Mouse (Mus musculus) CD4-positive, CD25-positive, alpha-beta regulatory T cell, adult 4 months (primary cell): ENCODE measurements around the gene Olfr1381. TPM values are rescaled to one million over a fixed set of nuclear protein-coding genes. Genes with fewer than 3 reads are reported as not detected.
"Not testable (repeated sequence)": the region's sequence is repeated elsewhere in the genome, so short reads cannot be mapped to it uniquely, and the experiment has no call there.

Experiments used
- ATAC-seq: one replicate; pipeline ENCODE4 v1.8.0; 2017
- polyA plus RNA-seq, 2 experiments: library from polyadenylated mRNA; unstranded; fragments of 100-300 nt; shearing (Covaris generic); gene quantifications; one replicate each; pipeline ENCODE4 v1.2.1; 2017

Gene Olfr1381
- polyA plus RNA-seq: under 1 TPM in 1 of 2 experiments, not detected in 1; 0.08 TPM

DNA sequence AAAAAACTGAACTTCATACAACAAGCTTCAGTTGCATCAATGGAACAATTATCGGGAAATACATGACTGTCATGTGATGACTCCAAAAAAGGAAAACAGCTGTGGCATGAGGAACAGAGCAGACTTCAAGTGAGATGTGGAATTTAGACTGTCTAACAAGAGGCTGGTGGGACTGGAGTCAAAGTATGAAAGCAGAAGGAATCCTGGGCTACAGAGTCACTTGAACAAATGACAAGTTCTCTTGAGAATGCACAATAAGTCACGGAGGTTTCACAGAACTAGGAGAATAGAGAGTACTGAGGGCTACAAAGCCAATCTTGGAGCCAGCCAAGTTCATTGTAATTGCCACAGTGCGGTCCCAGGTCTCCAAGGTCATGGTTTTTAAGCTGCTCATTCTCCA, at the start of gene Olfr1381:
Gene Olfr1381, plus strand, starts transcription at position 301 of the 400 bp plus-strand sequence.
- not testable (repeated sequence) for ATAC-seq

DNA sequence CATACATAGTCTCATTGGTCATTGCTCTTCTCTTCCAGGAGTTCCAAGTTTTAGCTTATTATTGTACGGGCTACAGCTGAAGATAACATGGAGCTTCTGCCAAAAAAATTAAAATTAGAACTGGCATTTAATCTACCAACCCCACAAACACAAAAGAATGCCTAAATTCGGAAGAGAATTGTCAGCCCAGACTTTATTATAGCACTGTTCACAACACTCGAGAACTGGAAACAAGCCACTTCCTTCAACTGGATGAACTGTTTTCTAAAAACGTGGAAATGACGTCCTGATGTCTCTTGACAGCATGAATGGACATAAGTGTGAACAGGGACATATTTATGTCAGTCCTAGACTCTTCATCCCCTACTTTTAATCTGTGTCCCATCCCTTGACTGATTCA, 25.2 kb upstream of the Olfr1381 start:
- no peak for ATAC-seq

DNA sequence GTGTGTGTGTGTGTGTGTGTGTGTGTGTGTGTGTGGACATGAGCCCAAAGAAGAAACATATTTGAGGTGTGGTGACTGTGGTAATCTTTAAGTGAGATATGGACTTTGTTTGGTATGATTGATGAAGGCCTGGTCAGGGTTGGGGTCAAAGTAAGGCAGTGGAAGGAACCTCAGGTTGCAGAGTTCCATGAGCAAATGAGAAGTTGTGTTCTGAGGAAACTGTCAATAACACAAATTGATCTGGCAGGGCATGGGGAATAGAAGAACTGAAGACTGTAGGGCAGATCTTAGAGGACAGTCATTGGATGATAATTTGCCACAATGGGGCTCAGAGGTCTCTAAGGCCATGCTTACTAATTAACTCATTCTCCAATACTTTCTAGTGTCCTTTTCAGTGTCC, 23.9 kb upstream of the Olfr1381 start, which contains the start of gene Olfr1383:
Gene Olfr1383, plus strand, starts transcription at position 301 of the 400 bp plus-strand sequence.
- no peak for ATAC-seq

DNA sequence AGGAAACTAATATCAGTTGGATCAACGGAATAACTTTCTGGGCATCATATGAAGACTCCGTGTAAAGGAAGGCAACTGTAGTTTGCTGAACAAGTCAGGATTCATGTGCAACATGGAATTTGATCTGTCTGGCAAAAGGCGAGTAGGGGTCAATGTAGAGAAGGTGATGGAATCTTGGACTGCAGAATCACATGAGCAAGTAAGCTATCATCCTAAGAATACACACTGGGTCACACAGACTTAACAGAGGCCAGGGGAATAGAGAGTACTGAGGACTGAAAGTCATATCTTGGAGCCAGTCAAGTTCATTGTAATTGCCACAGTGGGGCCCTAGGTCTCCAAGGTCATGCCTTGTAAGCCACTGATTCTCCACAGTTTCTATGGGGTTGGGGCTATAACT, 15.3 kb upstream of the Olfr1381 start, which contains the start of gene Olfr1382:
Gene Olfr1382, plus strand, starts transcription at position 301 of the 400 bp plus-strand sequence.
- ATAC-seq: no peak

DNA sequence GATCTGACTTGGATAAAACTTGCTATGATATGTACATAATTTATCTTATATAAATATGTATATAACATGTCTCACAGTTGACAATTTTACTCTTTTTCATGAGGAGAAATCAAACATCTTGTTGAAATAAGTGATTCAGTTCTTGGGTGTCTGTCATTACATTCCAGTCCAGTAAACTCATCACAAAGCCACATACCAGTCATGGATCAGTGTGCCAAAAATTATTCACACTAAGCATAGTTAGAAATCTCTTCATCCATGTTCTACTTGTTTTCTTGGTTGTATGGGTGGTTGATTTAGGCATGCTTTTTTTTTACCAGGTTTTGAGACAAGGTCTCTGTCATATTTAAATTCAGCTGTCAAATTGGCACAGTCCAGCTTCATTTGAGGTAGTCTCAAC, 10.5 kb upstream of the Olfr1381 start:
- no peak for ATAC-seq

DNA sequence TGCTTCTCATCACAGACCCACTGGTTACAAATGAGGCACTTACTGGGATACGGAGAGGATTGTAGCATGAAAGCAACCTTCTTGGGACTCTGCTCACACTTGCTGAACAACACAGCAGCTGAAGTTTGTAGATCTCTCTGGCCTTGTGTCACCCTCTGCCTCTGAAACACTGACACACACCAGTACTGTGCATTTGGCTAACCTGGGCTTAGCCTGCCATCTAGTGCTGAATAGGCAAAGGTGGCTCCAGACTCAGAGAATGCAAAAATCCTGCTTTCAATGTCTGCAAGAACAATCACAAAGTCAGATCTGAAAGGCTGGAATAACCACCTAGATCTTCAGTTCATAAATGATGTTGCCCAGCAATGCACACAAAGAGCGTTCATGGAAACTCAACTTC, 6.6 kb upstream of the Olfr1381 start:
- not testable (repeated sequence) for ATAC-seq

DNA sequence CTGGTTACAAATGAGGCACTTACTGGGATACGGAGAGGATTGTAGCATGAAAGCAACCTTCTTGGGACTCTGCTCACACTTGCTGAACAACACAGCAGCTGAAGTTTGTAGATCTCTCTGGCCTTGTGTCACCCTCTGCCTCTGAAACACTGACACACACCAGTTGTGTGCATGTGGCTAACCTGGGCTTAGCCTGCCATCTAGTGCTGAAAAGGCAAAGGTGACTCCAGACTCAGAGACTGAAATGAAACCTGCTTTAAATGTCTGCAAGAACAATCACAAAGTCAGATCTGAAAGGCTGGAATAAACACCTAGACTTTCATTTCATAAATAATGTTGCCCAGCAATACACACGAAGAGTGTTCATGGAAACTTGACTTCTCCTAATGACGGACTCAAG, 10.8 kb downstream of the Olfr1381 start:
- not testable (repeated sequence) for ATAC-seq

DNA sequence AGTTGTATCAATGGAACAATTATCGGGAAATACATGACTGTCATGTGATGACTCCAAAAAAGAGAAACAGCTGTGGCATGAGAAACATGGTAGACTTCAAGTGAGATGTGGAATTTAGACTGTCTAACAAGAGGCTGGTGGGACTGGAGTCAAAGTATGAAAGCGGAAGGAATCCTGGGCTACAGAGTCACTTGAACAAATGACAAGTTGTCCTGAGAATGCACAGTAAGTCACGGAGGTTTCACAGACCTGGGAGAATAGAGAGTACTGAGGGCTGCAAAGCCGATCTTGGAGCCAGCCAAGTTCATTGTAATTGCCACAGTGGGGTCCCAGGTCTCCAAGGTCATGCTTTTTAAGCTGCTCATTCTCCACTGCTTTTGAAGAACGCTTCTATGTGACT, 13.3 kb downstream of the Olfr1381 start, which contains the start of gene Olfr1380:
Gene Olfr1380, plus strand, starts transcription at position 301 of the 400 bp plus-strand sequence.
- not testable (repeated sequence) for ATAC-seq

DNA sequence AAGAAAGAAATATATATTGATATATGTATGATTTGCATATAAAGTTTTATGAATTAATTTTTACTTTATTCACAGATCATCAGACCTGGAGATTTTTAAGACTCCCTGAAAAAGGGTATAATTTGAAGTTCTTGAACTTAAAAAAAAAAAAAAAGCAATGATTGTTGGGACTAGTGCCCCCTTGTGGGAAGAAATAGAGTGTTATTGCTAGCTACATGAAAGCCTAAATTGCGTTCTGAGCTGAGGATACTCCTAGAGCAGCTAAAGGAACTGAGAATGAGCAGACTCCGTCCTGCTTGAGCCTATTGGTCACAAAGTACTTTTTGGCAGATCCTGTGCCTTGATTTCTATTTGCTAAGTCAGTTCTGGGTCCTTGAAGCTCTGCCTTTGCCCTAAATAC, 31.8 kb downstream of the Olfr1381 start:
- not testable (repeated sequence) for ATAC-seq

DNA sequence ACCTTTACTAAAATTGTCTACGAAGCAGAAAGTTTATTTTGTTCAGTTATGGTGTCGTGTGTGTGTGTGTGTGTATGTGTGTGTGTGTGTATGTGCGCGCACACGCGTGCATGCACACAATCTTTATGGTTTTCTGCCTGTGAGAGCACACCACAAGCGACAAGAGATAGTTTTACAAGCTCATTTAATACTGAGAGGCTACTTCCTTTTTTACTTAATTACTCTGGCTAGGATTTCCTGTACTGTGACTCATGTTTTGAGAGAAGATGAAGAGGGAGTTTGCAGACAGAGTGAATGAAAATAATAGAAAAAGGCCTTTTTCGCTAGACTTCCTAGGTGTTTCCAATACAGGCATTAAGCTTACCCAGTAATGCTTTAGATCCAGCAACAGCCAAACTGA, 37.2 kb downstream of the Olfr1381 start:
- ATAC-seq: not testable (repeated sequence)

DNA sequence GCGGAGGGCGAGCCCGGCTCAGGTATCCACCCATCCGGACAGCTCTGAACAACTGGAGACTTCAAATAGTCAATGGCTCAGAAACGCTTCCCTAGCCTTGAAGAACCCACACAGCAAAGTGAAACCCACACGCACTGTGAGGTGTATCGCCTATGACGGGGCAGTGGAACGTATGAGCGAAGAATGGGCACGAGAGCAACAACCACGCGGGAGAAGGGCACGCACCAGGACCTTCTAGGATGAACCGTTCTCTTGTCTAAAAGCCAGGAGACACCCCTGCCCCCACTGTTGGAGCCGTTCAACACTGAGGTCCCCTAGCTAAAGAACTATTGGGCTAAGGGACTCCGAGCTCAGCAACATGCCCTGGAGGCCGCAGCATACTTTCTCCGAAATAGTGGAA, 47.0 kb downstream of the Olfr1381 start:
- ATAC-seq: no peak

DNA sequence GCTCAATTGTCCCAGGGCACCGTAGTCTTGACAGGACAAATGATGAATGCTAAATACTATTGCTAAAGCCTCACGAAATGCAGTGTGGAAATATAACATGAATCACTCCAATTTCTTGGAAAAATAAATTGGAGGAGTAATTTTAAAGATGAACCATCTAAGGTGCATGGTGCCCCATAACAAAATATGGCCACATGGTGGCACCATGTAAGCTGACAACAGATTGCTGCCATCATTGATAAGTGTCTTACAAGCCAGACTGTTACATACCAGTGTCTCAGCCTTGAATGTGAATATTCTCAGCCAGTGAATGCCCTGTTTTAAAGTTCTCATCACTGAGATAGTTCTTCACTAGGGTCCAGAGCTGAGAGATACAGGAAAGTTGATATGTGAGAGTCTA, 53.9 kb downstream of the Olfr1381 start:
- ATAC-seq: not testable (repeated sequence)

Other genes starting within 250 kb of the Olfr1381 start
- not detected for gene Olfr10, start 238.7 kb upstream of the Olfr1381 start, polyA plus RNA-seq
- not detected for gene Olfr1391, start 220.7 kb upstream of the Olfr1381 start, polyA plus RNA-seq
- not detected for gene Olfr1390, start 208.3 kb upstream of the Olfr1381 start, polyA plus RNA-seq
- not detected for gene Olfr1389, start 120.4 kb upstream of the Olfr1381 start, polyA plus RNA-seq
- gene Olfr1388, start 106.8 kb upstream of the Olfr1381 start, polyA plus RNA-seq: not detected
- not detected for gene Olfr1387, start 88.1 kb upstream of the Olfr1381 start, polyA plus RNA-seq
- gene Olfr1386, start 78.4 kb upstream of the Olfr1381 start, polyA plus RNA-seq: not detected
- gene Olfr1385, start 54.4 kb upstream of the Olfr1381 start, polyA plus RNA-seq: not detected
- gene Olfr1384, start 36.7 kb upstream of the Olfr1381 start, polyA plus RNA-seq: not detected
- gene Olfr1383, start 23.8 kb upstream of the Olfr1381 start, polyA plus RNA-seq: not detected
- not detected for gene Olfr1382, start 15.2 kb upstream of the Olfr1381 start, polyA plus RNA-seq
- gene Olfr1380, start 13.4 kb downstream of the Olfr1381 start, polyA plus RNA-seq: not detected
- gene Flt4, start 65.8 kb downstream of the Olfr1381 start, polyA plus RNA-seq: not detected
- gene Scgb3a1, start 120.2 kb downstream of the Olfr1381 start, polyA plus RNA-seq: under 1 TPM in 1 of 2 experiments, not detected in 1; 0.56 TPM
- gene Cnot6, start 169.3 kb downstream of the Olfr1381 start, polyA plus RNA-seq: 10 to 100 TPM; 19.6 to 30.0 TPM